Mouse (Mus musculus) MEL (cell line): ENCODE measurements around the gene Lrpprc.

Experiments
- CTCF ChIP-seq, 3 experiments: IDR thresholded peaks in 2 of 3; conservative IDR thresholded peaks in 1 of 3; 2 replicates each; pipeline ENCODE4 v1.5.1; 2011 to 2012; ENCODE audit warnings: low read length in 3 of 3, low read depth in 2 of 3, mild to moderate bottlenecking in 2 of 3, improper control_type of control experiment in 1 of 3, inconsistent platforms in 1 of 3, mixed read lengths in 1 of 3, moderate library complexity in 1 of 3; ENCODE audit not compliant: control insufficient read depth in 1 of 3, insufficient read depth in 1 of 3, poor library complexity in 1 of 3, severe bottlenecking in 1 of 3
- POLR2A ChIP-seq, 2 experiments: IDR thresholded peaks; 2 replicates each; pipeline ENCODE4 v1.6.1; 2011 to 2012; ENCODE audit warnings: low read length in 2 of 2, mild to moderate bottlenecking in 2 of 2, control low read depth in 1 of 2, improper control_type of control experiment in 1 of 2, low read depth in 1 of 2, moderate library complexity in 1 of 2; ENCODE audit not compliant: control insufficient read depth in 1 of 2, insufficient read depth in 1 of 2, poor library complexity in 1 of 2
- TCF12 ChIP-seq: IDR thresholded peaks from 2 replicates; pipeline ENCODE4 v1.6.1; 2014; ENCODE audit warnings: low read depth, mild to moderate bottlenecking, inconsistent platforms, low read length, improper control_type of control experiment, moderate library complexity

DNA sequence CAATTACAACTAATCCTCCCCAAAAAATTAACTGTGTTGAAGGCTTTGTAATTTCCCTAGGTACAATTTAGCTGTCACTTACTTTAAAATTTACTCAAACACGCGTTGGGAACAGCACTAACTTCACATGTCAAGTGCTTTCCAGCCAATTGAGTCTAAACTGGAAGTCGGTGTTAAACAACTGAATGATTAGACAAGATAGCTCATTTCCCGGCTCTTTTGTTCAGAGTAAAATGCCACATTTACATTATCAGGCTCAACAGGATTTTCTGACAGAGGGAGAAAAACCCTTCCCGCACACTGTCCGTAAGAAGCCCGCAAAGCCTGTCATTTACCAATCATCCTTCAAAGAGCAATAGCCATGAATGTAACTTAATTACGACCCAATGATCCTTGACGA is 45.6 kb downstream of the Lrpprc start:
- TF ChIP-seq TCF12: no peak
- TF ChIP-seq CTCF (IDR thresholded peaks at IDR 0.05 in 2 of 3, conservative IDR thresholded peaks at IDR 0.05 in 1 of 3; ENCODE audit: control insufficient read depth in 1 of 3, insufficient read depth in 1 of 3, low read depth in 2 of 3, low read length in 3 of 3, poor library complexity in 1 of 3, severe bottlenecking in 1 of 3): no peak
- no peak for TF ChIP-seq POLR2A (IDR thresholded peaks at IDR 0.05; ENCODE audit: control insufficient read depth in 1 of 2, insufficient read depth in 1 of 2, low read depth in 1 of 2, low read length in 2 of 2, poor library complexity in 1 of 2)
